Mouse (Mus musculus): ENCODE measurements around the gene Zfp146.

The Zfp146 gene

DNA sequence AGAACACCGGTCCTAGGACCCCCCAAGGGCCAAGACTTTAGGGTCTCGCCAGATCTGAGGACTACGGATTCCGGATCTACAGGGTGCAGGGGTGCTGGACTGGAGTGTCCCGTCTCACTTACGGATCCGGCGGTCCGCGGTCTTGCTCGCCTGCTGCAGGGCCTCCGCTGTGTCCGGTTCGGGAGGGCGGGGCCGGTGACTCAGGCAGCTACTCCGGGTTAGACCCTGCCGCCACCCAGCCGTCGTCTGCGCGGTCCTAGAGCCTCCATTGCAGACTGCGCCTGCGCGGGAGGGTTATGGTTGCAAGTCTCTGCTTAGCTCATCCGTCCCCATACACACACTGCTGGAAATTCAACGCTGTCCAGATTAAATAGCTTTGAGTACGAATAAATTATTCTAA is 25.3 kb upstream of the Zfp146 start:
- no peak for TF ChIP-seq GATA4 (IDR thresholded peaks at IDR 0.05; ENCODE audit: insufficient replicate concordance, low read length)

DNA sequence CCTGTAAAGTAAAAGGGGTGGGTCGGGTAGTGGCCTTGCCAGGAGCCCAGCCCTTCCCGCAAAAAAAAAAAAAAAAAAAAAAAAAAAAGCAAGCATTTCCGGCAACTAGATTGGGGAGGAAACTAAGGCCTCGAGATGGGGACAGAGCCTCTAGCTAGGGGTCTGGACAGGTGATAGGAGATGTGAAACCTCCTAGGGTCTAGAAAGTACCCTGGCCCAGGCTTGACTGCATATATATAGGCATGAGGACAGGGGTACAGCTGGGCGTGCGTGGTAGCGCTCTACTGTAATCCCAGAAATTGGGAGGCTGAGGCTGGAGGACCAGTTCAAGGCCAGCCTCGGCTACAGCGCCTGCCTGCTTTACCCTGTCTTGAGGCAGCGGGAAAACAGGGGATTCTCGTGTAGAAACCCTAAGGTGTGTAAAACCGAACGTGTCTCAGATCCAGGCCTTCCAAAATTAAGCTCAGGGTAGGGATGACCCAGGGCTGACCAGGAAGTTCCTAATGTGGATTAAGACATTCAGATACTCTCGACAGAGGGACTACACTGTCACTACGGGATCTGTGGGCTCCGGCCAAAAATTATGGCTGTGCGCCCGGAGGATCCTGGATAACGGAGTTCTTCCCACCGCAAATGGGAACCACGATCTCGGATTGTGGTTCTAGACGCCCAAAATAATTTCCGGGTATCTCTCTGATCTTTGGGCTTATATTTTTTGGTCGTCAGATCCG is 24.7 kb upstream of the Zfp146 start:
- TF ChIP-seq GATA4 (IDR thresholded peaks at IDR 0.05; ENCODE audit: insufficient replicate concordance, low read length), result no peak

DNA sequence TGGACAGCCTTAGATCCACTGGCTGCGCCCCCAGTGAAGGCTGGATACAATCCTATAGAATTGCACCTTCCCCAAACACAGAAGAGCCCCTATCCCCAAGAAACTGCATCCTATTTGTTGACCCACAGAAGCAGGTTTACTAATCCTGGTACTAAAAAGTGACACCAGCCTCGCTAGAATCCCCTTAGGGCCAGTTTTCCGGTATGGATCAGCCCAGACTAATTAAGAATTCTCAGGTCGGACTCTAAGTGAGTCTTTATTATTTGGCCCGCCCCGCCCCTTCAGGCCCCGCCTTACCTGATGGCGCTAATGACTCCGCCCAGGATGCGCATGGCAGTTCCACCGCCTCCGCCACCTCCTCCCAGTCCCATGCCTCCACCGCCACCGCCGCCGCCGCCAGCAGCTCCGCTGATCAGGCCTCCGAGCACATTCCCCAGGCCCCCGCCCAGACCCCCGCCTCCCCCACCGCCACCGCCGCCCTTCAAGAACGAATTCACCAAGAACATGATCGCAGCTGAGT is 24.1 kb upstream of the Zfp146 start:
- no peak for TF ChIP-seq GATA4 (IDR thresholded peaks at IDR 0.05; ENCODE audit: insufficient replicate concordance, low read length)

DNA sequence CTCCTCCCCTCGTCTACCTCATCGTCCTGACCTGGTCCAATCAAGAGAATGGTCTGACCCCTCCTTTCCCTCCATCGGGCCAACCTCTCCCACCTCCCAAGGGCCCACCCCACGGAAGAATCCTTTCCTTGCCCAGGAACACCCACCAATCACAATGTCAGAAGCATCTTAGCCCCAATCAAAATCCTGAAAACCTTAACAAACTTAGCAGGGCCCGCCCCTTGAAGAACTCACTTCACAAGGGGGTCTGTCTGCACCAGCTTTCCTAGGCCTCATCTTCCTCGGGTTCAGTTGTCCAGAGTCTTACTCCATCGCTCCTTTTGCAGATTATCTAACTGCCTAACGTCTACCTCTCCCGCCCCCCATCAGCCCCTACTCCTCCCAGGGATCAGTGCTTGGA is 23.5 kb upstream of the Zfp146 start:
- TF ChIP-seq GATA4 (IDR thresholded peaks at IDR 0.05; ENCODE audit: insufficient replicate concordance, low read length), result no peak

DNA sequence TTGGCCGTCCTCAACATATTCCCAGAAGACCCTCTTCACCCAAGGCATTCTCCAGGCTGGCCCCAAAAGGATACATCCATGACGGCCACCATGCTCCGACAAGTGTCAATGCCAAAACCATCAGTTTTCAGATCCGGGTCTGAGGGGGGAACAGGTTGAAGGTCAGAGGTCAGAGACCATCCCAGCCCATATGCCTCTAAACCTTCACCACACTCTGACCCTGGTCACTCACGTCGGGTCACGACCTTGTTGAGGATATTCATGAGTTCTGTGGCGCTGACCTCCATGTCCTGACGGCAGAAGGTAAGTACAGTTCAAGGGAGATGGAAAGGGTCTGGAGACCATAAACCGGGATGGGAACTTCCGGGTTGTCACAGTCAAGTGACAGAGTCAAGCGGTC is 22.5 kb upstream of the Zfp146 start:
- no peak for TF ChIP-seq GATA4 (IDR thresholded peaks at IDR 0.05; ENCODE audit: insufficient replicate concordance, low read length)

DNA sequence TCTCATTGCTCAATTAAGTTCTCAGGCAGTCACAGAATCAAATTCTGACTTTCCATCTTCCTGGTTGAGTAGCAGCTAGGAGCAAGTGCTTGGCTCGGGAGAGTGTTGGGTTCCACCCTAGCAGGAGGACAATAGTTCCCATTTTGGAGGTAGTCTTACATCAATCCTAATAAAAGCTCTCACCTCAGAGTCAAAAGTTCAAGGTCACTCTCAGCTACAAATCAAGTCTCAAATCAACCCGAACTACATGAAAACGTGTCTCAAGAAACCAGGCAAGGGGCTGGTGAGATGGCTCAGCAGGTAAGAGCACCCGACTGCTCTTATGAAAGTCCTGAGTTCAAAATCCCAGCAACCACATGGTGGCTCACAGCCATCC is 19.6 kb upstream of the Zfp146 start:
- TF ChIP-seq GATA4 (IDR thresholded peaks at IDR 0.05; ENCODE audit: insufficient replicate concordance, low read length), result no peak

DNA sequence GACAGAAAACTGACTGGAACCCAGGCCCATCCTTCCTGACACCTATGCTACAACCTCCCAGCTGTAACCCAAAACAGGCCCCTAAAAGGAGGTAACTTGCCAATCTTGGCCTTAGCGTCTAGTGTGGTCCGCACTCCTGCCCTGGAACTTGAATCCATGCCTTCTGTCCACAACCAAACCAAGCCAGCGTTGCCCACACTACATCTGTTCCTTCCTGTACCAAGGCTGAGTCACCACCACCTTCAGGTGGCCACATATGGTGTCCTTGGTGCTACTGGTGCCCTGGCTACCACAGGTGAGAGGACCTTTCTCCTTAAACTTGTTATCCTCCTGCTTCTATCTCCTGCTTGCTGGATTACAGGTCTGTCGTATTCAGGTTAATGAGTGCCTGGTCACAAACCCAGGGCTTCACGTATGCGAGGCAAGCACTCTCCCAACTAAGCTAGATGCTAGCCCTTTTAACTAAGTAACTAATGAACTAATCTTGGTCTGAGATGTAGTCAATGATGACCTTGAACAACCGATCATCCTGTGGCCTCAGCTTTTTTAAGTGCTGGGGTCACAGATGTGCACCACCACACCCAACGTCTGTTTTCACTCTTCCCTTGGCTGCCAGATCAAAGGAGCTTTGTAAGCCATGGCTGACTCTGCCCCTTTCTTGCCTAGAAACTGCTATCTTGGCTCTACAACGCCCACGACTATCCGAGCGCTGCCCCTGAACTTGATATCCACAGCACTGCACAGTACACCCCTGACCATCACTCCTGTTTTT is 19.0 kb upstream of the Zfp146 start:
- TF ChIP-seq GATA4 (IDR thresholded peaks at IDR 0.05; ENCODE audit: insufficient replicate concordance, low read length), result no peak

DNA sequence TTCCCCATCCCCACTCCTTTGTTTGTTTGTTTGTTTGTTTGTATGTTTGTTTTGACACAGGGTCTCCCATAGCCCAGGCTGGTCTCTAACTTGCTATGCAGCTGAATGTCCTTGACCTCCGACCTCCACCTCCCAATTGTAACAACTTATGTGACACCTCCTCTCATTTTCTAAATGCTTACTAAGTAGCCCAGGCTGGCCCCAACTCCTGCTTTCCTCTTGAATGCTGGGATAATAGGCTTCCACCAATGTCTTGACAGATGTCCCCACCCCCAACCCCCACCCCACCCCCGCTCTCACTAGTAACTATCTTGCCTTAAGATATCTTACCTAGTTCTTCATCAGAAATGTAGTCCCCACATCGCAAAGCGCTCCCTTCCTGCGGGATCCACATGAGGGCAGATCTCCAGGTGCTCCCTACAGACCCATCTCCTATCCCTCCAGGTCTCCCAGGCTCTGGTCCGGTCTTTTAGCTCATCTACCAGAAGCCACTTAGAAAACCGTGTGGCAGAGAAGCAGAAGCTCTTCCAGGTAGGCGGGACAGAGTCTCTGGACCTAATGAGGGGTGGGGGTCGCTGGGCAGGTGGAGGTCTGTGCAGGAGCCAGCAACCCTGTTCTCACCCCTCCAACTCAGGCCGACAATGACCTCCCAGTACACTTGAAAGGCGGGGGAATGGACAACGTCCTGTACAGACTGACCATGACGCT is 15.2 kb upstream of the Zfp146 start:
- TF ChIP-seq GATA4 (IDR thresholded peaks at IDR 0.05; ENCODE audit: insufficient replicate concordance, low read length), result no peak

DNA sequence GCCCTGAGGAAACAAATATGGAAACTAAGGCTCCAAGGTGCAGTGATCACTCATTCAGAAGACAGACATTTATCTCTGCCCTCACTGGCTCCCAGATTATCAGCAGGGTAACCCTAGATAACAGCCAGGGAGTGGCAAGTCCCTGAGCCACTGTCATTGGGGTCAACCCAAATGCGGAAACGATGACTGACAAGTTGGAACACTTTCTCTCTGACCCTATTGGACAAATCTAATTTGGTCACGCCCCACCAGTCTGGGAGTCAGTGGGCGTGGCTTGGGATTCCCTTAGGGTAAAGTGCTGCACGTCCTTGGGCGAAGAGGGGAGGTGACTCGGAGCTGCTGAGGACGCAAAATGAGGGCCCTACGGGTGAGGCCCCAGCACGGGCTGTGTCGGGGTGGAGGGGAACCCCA is 14.3 kb upstream of the Zfp146 start, which contains the start of gene Cox7a1:
Cox7a1 (plus strand) TSS at position 266 of the 411 bp plus-strand sequence.
- TF ChIP-seq GATA4 (IDR thresholded peaks at IDR 0.05; ENCODE audit: insufficient replicate concordance, low read length), result peak; percentile 82

DNA sequence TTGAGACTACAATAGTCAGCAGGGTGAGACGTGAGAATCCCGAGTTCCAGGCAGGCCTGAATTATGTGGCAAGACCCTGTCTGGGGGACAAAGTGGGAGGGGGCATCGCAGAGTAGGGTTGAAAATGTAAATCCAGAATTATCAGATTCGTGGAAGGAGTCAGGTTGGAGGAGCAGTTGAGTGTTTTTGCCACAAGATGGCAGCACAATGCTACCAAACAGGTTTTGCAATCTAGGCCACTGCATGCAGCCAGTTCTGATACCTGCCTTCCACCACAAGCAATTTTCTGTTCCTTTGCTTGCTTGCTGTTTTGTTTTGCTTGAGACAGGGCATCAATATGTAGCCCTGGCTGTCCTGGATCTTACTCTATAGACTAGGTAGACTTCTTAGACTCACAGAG is 11.8 kb upstream of the Zfp146 start:
- TF ChIP-seq GATA4 (IDR thresholded peaks at IDR 0.05; ENCODE audit: insufficient replicate concordance, low read length), result no peak

DNA sequence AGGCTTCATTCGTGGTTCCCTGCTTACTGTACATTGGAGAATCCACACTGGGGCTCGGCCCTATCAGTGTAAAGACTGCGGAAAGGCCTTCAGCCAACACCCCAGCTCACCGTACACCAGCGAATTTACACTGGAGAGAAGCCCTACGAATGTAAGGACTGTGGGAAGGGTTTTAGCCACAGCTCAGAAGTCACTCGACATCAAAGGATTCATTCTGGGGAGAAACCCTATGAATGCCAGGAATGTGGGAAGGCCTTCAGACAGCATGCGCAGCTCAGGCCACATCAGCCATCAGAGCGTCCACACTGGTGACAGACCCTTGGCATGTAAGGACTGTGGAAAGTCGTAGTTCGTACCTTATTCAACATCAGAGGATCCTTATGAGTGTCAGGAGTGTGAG is 8.7 kb upstream of the Zfp146 start:
- no peak for TF ChIP-seq GATA4 (IDR thresholded peaks at IDR 0.05; ENCODE audit: insufficient replicate concordance, low read length)

DNA sequence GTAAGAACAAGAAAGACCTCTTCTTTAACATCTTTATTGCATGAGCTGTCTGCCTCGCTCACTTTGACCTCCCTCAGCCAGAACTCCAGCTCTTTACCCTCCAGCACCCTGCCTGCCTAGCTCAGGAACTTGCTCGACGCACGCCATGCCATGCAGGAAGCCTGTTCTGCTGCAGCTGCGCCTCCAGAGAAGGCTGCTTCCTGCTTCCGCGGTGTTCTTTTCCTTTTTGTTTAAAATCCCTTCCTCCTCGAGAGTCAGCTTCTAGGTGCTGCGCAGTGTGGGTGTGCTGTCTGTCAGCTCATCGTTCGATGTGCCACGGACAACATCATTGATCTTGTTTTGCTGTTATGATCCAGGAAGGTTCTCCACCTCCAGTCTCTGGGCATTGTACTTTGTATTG is 6.9 kb upstream of the Zfp146 start:
- no peak for TF ChIP-seq GATA4 (IDR thresholded peaks at IDR 0.05; ENCODE audit: insufficient replicate concordance, low read length)

DNA sequence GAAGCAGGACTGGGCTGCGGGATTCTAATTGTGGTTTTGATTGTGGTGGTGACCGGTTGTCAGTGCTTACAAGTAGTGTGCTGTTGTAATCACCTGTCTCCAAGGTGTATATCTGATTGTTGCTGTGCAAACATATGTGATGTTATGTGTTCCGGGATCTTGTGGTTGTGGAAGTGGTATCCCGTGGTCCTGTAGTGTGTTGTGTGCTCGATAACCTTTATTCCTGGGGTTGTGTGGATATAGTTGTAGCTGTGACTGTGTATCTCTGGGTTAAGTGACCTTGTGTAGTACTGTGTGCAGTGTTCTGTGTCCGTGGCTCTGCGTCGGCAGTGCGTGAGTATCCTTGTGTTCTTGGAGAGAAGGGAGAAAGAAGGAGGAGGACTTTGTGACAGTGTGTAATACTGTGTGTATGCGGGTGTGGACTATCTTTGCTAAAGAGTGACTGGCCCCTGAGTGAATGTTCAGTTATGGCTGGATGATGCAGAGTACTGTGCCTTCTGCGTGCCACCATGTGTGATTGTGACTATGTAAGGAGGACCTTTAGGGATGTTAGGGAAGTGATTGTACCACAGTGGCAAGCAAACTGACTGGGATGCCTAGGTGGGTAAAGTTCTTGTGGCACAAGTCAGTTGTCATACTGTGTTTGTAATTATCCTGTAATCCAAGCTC is 867 bp upstream of the Zfp146 start:
- no peak for TF ChIP-seq GATA4 (IDR thresholded peaks at IDR 0.05; ENCODE audit: insufficient replicate concordance, low read length)

DNA sequence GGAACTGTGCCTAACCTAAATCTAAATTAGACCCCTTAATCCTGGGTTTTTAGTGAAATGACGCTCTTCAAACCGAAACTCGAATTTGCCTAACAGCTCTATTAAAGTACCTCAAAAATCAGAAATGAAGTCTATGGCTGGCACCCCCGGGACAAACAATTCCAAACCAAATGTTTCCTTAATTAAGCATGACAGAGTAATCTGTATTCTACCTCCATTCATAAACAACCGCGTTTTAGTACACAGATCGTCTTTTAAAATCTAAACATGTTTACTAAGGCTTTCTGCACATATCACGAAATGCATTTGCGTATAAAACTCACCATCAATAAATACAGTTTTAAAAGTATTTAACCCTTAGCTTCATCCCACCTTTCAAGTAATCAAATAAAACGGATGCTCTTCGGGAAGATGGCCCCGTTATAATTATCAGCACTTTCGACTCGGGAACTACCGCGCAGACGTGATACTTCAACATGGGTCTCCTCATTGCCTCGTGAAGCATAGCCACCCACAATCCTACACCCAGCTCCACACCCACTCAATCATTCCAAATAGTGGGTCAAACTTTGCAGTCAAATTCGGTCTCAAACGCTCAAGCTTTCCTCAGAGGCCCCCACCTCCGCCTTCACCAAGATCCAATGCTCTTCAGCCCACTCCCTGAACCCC is 502 bp downstream of the Zfp146 start:
- TF ChIP-seq GATA4 (IDR thresholded peaks at IDR 0.05; ENCODE audit: insufficient replicate concordance, low read length), result no peak

DNA sequence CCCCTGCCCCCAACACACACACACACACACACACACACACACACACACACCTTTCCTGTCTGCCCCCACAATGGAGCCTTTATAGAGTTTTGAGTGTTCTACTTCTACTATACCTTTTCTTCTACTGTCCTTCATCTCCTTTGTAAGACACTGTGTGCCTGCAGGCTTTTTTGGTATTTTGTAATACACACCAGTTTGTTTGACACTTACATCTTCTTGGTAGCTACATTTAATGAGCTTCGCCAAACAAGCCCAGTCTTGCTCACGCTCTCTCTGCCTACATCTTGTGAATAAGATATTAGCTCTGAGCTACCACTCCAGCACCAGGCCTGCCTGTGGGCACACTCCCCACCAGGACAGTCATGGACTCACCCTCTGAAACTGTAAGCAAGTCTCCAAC is 4.8 kb downstream of the Zfp146 start:
- no peak for TF ChIP-seq GATA4 (IDR thresholded peaks at IDR 0.05; ENCODE audit: insufficient replicate concordance, low read length)
